Mouse (Mus musculus) C2C12 (cell line): Measurements from ENCODE around the gene Hoxc10.

ENCODE experiments used
- CTCF ChIP-seq: IDR thresholded peaks from one replicate; pipeline ENCODE4 v1.5.1; 2011; ENCODE audit not compliant: control insufficient read depth, insufficient read depth, insufficient read length
- MAX ChIP-seq: IDR thresholded peaks from one replicate; pipeline ENCODE4 v1.6.1; 2011; ENCODE audit warnings: mild to moderate bottlenecking, control low read depth
- MYOD1 ChIP-seq: IDR thresholded peaks from one replicate; pipeline ENCODE4 v1.6.1; 2011; ENCODE audit warnings: low read depth; ENCODE audit not compliant: control insufficient read depth, insufficient read length
- MYOG ChIP-seq: IDR thresholded peaks from one replicate; pipeline ENCODE4 v1.6.1; 2011; ENCODE audit not compliant: control insufficient read depth, insufficient read length; ENCODE audit errors: extremely low read depth

DNA sequence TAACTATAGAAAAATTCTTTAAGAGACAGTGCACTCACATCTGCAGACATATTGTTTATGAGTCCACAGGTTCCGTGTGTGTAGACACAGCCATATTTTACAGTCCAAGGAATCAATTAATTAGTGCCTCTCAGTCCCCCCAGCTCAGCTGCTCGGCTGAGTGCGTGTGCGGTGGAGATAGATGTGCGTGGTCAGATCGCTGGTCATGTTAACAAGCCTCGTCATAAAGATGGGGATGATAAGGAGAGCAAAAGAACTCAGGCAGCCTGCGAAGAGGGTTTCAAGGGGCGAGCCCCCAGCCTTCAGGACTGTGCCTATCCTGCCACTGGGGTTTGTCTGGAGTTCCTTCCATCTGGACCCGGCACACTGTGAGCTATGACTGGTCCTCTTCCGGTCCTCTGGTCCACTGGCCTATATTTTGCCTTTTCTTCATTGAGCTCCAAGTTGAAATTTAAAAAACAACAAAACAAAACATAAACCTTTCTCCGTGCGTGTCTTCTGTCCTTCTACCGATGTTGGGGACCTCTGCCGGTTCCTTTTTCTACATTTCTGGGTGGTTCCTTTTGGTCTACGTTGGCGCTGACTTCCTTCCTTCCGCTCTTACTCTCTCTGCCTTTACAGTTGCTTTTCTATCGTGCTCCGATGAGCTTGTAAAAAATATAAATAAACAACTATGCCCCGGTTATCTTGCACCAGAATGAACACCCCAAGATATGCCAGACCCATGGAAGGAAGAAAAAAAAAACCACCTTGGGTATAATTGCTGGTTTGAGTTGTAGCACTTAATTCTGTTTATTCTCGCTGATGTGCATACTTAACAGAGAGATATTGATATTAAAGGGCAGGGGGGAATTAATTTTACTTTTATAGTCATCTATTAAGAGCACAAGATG lies 21.2 kb upstream of the Hoxc10 start:
- TF ChIP-seq MYOD1 (no peak), CTCF (no peak), MYOG (no peak), MAX (no peak)
